Mouse (Mus musculus): Measurements from ENCODE around the gene Stx19.

The Stx19 gene

GRCm38 (mm10) chr16:62814491-62814890 is at the start of gene Stx19:
Stx19 (plus strand) TSS chr16:62814676.
- no peak for DNase-seq

- DNase-seq = no peak
Measured at GRCm38 (mm10) chr16:62773462-62773861, 41.0 kb upstream of the Stx19 start.

GRCm38 (mm10) chr16:62776034-62776433 is 38.4 kb upstream of the Stx19 start:
- no peak for DNase-seq

- DNase-seq = no peak
Measured at GRCm38 (mm10) chr16:62778282-62778681, 36.2 kb upstream of the Stx19 start.

GRCm38 (mm10) chr16:62782229-62782628 is 32.2 kb upstream of the Stx19 start:
- DNase-seq = no peak

- DNase-seq = peak; percentile 87
Measured at GRCm38 (mm10) chr16:62786621-62787331, 27.7 kb upstream of the Stx19 start, which contains the start of gene Nsun3. Nsun3 (minus strand) TSS chr16:62786818.

- DNase-seq = no peak
Measured at GRCm38 (mm10) chr16:62796608-62797007, 17.9 kb upstream of the Stx19 start.

- DNase-seq = no peak
Measured at GRCm38 (mm10) chr16:62798808-62799207, 15.7 kb upstream of the Stx19 start.

- no peak for DNase-seq
Measured at GRCm38 (mm10) chr16:62799426-62799825, 15.1 kb upstream of the Stx19 start.

GRCm38 (mm10) chr16:62799839-62800238 is 14.6 kb upstream of the Stx19 start:
- DNase-seq = no peak

- DNase-seq = no peak
Measured at GRCm38 (mm10) chr16:62804621-62805020, 9.9 kb upstream of the Stx19 start.

GRCm38 (mm10) chr16:62807249-62807979 is 7.1 kb upstream of the Stx19 start:
- DNase-seq = no peak

- no peak for DNase-seq
Measured at GRCm38 (mm10) chr16:62810855-62811254, 3.6 kb upstream of the Stx19 start.

- no peak for DNase-seq
Measured at GRCm38 (mm10) chr16:62813790-62814189, 686 bp upstream of the Stx19 start.

GRCm38 (mm10) chr16:62822472-62822871 is 8.0 kb downstream of the Stx19 start:
- no peak for DNase-seq

GRCm38 (mm10) chr16:62826156-62827001 is 11.9 kb downstream of the Stx19 start:
- peak; percentile 10 for DNase-seq

GRCm38 (mm10) chr16:62832027-62832426 is 17.6 kb downstream of the Stx19 start:
- DNase-seq = no peak

GRCm38 (mm10) chr16:62832481-62832880 is 18.0 kb downstream of the Stx19 start:
- peak; percentile 9 for DNase-seq

GRCm38 (mm10) chr16:62834016-62834735 is 19.7 kb downstream of the Stx19 start:
- no peak for DNase-seq

- no peak for DNase-seq
Measured at GRCm38 (mm10) chr16:62845341-62845740, 30.9 kb downstream of the Stx19 start.

- peak; percentile 91 for DNase-seq
Measured at GRCm38 (mm10) chr16:62846498-62847312, 32.2 kb downstream of the Stx19 start, which contains the start of gene Arl13b. Arl13b (minus strand) TSS chr16:62847040.

All from cerebellum, adult 8-10 months (tissue).